Mouse (Mus musculus) heart, postnatal 4 days (tissue): ENCODE measurements around the gene Bscl2. TPM values are rescaled to one million over a fixed set of nuclear protein-coding genes. Genes with fewer than 3 reads are reported as not detected.
A peak's percentile ranks its signal among the peaks of the same experiment; 100 is the strongest.
"Not testable (repeated sequence)": the region's sequence is repeated elsewhere in the genome, so short reads cannot be mapped to it uniquely, and the experiment has no call there.

Source experiments
- DNase-seq: peaks from one replicate; pipeline ENCODE4 v3.0.0; 2021
- total RNA-seq, 2 experiments: library from RNA; stranded (reverse); gene quantifications; 2 replicates each; pipeline ENCODE4 v1.2.3; 2021

The Bscl2 gene
- total RNA-seq, 2 experiments from 2014 or later = 26.2 to 27.5 TPM

DNA sequence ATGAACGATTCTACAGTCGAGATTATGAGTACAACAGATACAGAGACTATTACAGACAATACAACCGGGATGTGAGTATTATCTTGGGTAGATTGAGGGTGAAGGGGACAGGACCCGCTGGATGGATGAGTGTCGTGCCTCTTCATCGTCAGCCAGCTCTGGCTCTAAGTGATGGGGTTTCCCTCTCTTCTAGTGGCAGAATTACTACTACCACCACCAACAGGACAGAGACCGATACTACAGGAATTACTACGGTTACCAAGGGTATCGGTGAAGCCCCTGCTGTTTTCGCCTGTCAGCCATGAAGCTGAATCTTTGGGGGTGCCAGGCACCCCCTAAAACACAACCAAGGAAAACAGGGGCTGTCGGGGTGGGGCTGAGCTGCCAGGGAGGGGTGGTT lies 6.0 kb upstream of the Bscl2 start:
- DNase-seq = no peak

- no peak for DNase-seq
Observed at GRCm38 (mm10) chr19:8832971-8833370, 4.3 kb upstream of the Bscl2 start.

DNA sequence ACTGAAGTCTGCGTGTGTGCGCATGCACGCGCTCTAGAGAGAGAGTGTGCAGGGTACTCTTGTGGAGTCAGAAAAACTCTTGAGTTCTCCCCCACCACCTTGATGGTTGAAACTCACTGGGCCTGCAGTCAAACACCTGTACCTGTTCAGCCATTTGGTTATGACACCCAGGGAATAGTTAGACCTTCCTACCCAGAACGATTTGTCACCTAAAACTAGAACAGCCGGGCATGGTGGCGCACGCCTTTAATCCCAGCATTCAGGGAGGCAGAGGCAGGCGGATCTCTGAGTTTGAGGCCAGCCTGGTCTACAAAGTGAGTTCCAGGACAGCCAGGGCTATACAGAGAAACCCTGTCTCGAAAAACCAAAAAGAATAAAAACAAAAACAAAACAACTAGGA lies 940 bp upstream of the Bscl2 start:
- not testable (repeated sequence) for DNase-seq

GRCm38 (mm10) chr19:8838041-8838730 lies 919 bp downstream of the Bscl2 start:
- peak; percentile 55 for DNase-seq

- no peak for DNase-seq
Observed at GRCm38 (mm10) chr19:8839103-8839907, 2.0 kb downstream of the Bscl2 start, which contains the start of gene Gng3. TSS of gene Gng3 (minus strand) at chr19:8839194.

DNA sequence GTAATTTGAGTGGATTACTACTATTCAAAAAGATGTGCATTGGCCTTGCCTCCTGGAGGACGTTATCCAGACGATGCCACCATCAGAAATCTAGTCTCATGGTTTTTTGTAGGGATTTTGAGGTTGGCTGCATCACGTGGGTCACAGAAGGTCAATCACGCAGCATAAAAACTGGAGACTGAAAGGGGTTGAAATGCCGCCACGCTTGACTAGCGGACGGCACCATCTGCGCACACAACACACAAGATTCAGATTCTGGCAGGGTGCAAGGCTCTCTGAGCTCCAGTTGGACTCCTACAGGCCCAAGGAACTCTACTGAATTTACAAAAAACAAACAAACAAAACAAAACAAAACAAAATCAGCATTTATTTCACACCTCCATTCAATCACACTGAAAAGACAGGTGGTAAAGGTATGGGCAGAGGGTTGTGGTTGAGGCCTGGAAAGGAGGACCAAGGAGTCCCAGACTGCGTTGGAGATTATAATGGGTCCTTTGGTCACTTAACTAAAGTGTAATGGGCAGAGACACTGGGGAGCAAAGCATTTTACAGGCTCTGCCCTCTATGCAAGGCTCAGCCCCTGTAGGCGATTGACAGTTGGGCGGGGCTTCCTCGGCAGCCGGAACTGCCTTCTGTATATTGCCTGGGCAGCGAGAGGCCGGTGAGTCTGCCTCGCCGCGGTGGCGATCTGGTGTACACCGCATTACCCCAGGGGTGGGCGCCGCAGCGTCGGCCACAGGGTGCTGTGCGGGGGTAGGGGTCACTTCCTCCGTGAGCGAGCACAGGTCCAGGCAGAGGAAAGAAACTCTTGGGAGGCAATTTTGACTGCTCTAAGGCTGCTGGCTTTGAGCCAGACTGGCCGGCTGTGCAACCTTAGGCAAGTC lies 2.9 kb downstream of the Bscl2 start:
- peak; percentile 78 for DNase-seq

GRCm38 (mm10) chr19:8841012-8841411 lies 3.7 kb downstream of the Bscl2 start:
- no peak for DNase-seq

GRCm38 (mm10) chr19:8842961-8843360 lies 5.7 kb downstream of the Bscl2 start:
- no peak for DNase-seq

DNA sequence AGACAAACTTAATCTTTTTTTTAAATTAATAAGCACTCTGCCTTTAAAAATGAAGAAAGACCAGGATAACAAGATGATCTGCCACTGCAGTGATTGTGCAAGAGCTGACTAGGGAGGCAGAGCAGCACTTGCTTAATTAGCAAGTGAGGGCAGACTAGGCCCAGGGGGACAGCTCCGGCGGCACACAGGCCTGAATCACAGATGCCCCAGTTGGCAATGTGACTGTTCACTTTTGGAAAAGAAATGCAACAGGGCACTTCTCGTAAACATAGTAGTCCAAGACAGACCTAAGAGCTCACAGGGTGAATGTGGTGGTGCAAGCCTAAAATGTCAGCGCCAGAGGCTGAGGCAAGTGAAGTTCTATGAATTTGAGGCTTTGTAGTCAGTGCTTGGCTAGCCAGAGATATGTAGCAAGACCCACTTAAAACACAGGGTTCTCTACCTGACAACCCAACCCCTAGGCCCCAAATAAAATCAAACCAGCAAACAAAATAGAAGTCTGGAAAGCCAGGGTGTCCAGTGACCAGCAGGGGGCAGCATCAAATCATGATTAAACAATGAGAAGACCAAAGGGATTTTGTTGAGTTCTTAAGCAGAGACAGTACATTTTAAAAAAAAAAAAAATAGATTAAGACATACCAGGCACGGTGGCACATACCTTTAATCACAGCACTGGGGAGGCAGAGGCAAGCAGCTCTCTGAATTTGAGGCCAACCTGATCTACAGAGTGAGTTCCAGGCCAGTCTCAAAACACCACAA lies 7.3 kb downstream of the Bscl2 start:
- peak; percentile 87 for DNase-seq

DNA sequence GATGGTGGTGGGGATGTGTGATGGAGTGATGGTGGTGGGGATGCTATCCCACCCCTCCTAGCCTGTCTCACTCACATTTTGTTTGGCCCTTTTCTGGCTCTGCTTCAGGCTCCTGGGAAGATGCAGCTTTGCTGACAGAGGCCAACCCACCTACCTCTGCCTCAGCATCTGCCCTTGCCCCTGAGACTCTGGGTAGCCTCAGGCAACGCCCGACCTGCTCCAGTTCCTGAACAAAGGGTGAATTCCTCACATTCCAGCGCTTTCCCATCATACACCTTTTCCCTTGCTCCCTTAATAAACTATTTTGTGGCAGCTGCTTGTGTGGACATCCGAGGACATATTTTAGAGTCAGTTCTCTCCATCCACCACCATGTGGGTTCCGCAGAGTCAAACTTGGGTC lies 11.1 kb downstream of the Bscl2 start:
- no peak for DNase-seq

DNA sequence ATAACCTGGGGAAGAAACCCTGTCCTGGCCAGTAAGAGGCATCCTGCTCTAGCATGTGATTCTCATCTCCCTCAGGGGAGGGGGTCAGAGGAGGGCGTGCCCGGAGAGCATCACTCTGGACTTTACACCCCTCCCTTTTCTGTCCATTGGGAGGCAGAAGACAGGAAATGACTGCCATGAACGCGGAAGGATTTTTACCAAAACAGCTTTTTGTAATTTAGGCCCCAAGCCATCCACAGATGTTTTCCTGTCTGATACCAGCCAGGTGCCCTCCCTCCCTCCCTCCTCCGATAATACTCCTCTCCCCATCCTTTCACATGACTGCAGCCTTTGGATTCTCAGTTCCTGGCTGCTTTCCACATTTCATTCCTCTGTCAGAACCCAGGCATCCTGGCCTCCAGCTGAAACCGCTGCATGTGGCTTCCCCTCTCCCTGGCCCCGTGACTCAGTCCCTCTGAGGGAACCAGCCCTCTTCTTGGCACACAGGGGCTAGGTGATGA lies 13.2 kb downstream of the Bscl2 start, which contains the start of gene Lrrn4cl:
Gene Lrrn4cl, plus strand, starts transcription at position 367 of the 500 bp plus-strand sequence.
- DNase-seq = peak; percentile 58

GRCm38 (mm10) chr19:8851639-8852038 lies 14.4 kb downstream of the Bscl2 start:
- DNase-seq = no peak

DNA sequence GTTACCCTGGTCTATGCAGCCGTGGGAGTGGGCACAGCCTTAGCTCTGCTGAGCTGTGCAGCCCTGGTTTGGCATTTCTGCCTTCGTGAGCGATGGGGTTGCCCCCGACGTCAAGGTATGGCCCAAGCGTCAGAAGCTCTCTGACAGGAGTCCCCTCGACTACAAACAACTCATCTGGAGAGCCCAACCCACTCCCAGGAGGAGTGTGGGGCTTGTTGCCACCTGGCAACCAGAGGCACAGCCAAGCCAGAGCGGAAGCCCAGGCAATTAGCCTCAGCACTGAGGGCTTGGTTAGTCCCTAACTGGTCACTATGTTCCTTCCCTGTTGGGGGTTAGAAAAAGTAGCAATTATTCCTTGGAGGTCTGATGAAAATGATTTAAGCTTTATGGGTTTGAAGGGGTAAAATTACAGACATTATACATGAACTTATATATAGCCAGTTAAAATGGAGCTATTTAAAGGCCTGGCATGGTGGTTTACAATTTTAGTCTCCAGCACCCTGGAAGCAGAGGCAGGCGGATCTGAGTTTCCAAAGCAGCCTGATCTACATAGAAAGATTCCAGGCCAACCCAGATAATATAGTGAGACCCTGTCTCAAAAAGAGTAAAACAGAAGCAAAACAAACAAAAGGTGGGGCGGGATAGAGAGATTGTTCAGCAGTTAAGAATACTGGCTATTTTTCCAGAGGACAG lies 15.1 kb downstream of the Bscl2 start:
- no peak for DNase-seq

DNA sequence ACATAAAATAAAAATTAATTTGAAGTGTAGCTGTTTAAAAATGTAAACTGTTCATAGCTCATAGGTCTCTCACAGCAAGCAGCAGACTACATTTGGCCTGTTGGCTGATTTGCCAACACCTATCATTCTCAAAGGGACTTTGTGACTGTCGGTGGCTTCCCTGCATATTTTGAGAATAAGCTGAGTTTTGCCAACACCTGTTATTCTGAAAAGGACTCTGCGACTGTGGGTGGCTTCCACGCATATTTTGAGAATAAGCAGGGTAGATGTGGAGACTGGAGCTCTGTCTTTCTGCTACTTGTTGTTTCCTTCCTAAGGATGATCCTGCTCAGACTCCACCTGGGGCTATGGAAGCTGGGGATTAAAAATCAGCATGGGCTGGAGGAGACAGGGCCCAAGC lies 15.8 kb downstream of the Bscl2 start:
- DNase-seq = no peak

- DNase-seq = peak; percentile 71
Observed at GRCm38 (mm10) chr19:8857689-8858088, 20.4 kb downstream of the Bscl2 start.

- DNase-seq = no peak
Observed at GRCm38 (mm10) chr19:8859018-8859417, 21.8 kb downstream of the Bscl2 start.

- DNase-seq = no peak
Observed at GRCm38 (mm10) chr19:8864265-8864664, 27.0 kb downstream of the Bscl2 start.

DNA sequence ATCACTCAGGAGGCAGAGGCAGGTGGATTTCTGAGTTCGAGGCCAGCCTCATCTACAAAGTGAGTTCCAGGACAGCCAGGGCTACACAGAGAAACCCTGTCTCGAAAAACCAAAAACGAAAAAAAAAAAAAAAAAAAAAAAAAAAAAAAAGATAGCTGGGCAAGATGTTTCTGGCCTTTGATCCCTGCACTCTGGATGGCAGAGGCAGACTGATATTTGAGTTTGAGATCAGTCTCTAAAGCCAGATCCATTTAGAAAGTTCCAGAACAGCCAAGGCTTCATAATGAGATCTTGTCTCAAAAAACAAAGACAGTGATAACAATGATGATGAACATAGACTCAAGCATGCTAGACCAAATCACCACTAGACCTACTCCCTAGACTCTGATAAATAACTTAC lies 33.1 kb downstream of the Bscl2 start:
- not testable (repeated sequence) for DNase-seq

- DNase-seq = no peak
Observed at GRCm38 (mm10) chr19:8870838-8871237, 33.6 kb downstream of the Bscl2 start.

GRCm38 (mm10) chr19:8871267-8872186 lies 34.3 kb downstream of the Bscl2 start, which contains the start of gene Ubxn1:
TSS of gene Ubxn1 (plus strand) at chr19:8871496.
- DNase-seq = peak; percentile 97
